Mouse (Mus musculus): ENCODE data around the gene Atg9a.

- TF ChIP-seq CTCF (IDR thresholded peaks at IDR 0.05) = no peak
- no peak for TF ChIP-seq EP300 (IDR thresholded peaks at IDR 0.05)
These were observed 38.5 kb upstream of the Atg9a start for GRCm38 (mm10) chr1:75230335-75230994.
